Mouse (Mus musculus): ENCODE measurements around the gene Irf1. TPM values are rescaled to one million over a fixed set of nuclear protein-coding genes. Genes with fewer than 3 reads are reported as not detected.

Gene Irf1
- polyA plus RNA-seq, 1 experiment from 2014 or later, result 16.2 TPM

GRCm38 (mm10) chr11:53773087-53773486 is 3.3 kb downstream of the Irf1 start, which contains the start of gene Gm17334:
Gm17334 (minus strand) TSS chr11:53773187.
- 83% methylated on average over 5 of the region's 5 CpGs for WGBS
- Histone ChIP-seq H3K36me3 (peaks cover 27% of the 10 kb centered on the region), H3K27ac (replicated peaks) (no peak within 1 kb of the TSS), H3K4me1 (peaks cover 20% of the 10 kb centered on the region), H3K9ac (no peak within 1 kb of the TSS), H3K4me2 (replicated peaks) (no peak within 1 kb of the TSS), H3K4me3 (replicated peaks) (no peak within 1 kb of the TSS), H3K27me3 (no peaks in the 10 kb centered on the region), H3K9me3 (replicated peaks) (no peaks in the 10 kb centered on the region)
- no peak for ATAC-seq (ENCODE audit: insufficient number of reproducible peaks, low FRiP score, low TSS enrichment, low read depth)

DNA sequence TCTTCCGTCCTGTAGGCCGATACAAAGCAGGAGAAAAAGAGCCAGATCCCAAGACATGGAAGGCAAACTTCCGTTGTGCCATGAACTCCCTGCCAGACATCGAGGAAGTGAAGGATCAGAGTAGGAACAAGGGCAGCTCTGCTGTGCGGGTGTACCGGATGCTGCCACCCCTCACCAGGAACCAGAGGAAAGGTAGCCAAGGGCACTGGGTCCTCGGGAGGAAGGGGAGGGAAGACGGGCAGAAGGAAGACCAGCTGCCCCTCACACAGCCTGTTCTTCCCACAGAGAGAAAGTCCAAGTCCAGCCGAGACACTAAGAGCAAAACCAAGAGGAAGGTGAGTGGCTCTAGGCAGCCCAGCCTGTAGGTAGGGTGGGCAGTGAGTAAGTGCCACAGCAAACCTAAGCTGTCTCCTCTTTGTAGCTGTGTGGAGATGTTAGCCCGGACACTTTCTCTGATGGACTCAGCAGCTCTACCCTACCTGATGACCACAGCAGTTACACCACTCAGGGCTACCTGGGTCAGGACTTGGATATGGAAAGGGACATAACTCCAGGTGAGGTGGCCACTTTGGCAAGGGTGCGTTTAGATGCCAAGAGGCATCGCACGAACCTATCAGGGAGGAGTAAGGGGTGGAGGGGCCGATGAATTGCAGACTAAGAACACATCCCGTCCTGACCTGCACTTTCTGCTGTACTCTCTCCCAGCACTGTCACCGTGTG is 4.0 kb downstream of the Irf1 start:
- WGBS, result 87% methylated on average over 16 of the region's 16 CpGs
- no peak for ATAC-seq (ENCODE audit: insufficient number of reproducible peaks, low FRiP score, low TSS enrichment, low read depth)

GRCm38 (mm10) chr11:53774659-53775255 is 4.9 kb downstream of the Irf1 start:
- no peak for ATAC-seq (ENCODE audit: insufficient number of reproducible peaks, low FRiP score, low TSS enrichment, low read depth)
- Histone ChIP-seq H3K27ac (replicated peaks) (no peak overlapping the region), H3K9ac (no peak overlapping the region), H3K4me2 (replicated peaks) (no peak overlapping the region), H3K4me3 (replicated peaks) (no peak overlapping the region), H3K4me1 (peaks cover 16% of the 10 kb centered on the region), H3K36me3 (peaks cover 27% of the 10 kb centered on the region), H3K27me3 (no peaks in the 10 kb centered on the region), H3K9me3 (replicated peaks) (no peaks in the 10 kb centered on the region)
- 79% methylated on average over 13 of the region's 13 CpGs for WGBS

More for the DNA sequence above, 4.0 kb downstream of the Irf1 start:
- Histone ChIP-seq H3K4me3 (replicated peaks) (no peak overlapping the region), H3K9ac (no peak overlapping the region), H3K27me3 (no peaks in the 10 kb centered on the region), H3K36me3 (peaks cover 27% of the 10 kb centered on the region), H3K4me2 (replicated peaks) (no peak overlapping the region), H3K27ac (replicated peaks) (no peak overlapping the region), H3K4me1 (peaks cover 20% of the 10 kb centered on the region), H3K9me3 (replicated peaks) (no peaks in the 10 kb centered on the region)

- no peak for ATAC-seq (ENCODE audit: insufficient number of reproducible peaks, low FRiP score, low TSS enrichment, low read depth)
- H3K27ac ChIP-seq (replicated peaks), result no peak overlapping the region
These were observed 7.9 kb downstream of the Irf1 start for GRCm38 (mm10) chr11:53777736-53778135.

GRCm38 (mm10) chr11:53778455-53778854 is 8.6 kb downstream of the Irf1 start:
- WGBS, result 79% methylated on average over 5 of the region's 5 CpGs
- H3K9ac ChIP-seq, result no peak overlapping the region

More at GRCm38 (mm10) chr11:53777736-53778135, 7.9 kb downstream of the Irf1 start:
- Histone ChIP-seq H3K9ac (no peak overlapping the region), H3K4me2 (replicated peaks) (no peak overlapping the region), H3K9me3 (replicated peaks) (no peaks in the 10 kb centered on the region), H3K4me1 (peaks cover 9% of the 10 kb centered on the region; the same call in 1 of the 2 replicates), H3K4me3 (replicated peaks) (no peak overlapping the region), H3K36me3 (peaks cover 27% of the 10 kb centered on the region), H3K27me3 (no peaks in the 10 kb centered on the region)
- WGBS, result 61% methylated on average over 5 of the region's 5 CpGs

DNA sequence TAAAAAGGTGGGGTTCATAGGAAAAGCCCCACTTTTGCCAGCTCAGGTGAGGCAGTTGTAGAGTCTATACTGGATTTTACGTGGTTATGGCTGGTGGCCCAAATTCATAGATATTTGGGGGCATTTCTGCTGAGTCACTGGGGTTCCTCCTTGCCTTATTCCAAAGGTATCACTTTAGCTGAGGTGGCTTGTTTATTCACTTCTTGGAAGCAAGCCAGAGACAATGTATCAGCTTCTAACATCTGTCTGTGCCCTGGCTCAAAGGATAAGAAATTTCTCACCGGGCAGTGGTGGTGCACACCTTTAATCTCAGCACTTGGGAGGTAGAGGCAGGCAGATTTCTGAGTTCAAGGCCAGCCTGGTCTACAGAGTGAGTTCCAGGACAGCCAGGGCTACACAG is 10.0 kb downstream of the Irf1 start:
- peaks cover 13% of the 10 kb centered on the region for H3K36me3 ChIP-seq
- H3K4me1 ChIP-seq, result peaks cover 9% of the 10 kb centered on the region; the same call in 1 of the 2 replicates
- no peaks in the 10 kb centered on the region for H3K27me3 ChIP-seq
- ATAC-seq (ENCODE audit: insufficient number of reproducible peaks, low FRiP score, low TSS enrichment, low read depth), result no peak
- H3K4me3 ChIP-seq (replicated peaks), result no peak overlapping the region
- no peaks in the 10 kb centered on the region for H3K9me3 ChIP-seq (replicated peaks)
- WGBS, result 74% methylated on average over 2 of the region's 2 CpGs
- H3K27ac ChIP-seq (replicated peaks), result no peak overlapping the region
- H3K4me2 ChIP-seq (replicated peaks), result no peak overlapping the region
- no peak overlapping the region for H3K9ac ChIP-seq

More at GRCm38 (mm10) chr11:53778455-53778854, 8.6 kb downstream of the Irf1 start:
- H3K36me3 ChIP-seq, result peaks cover 23% of the 10 kb centered on the region
- no peak overlapping the region for H3K4me2 ChIP-seq (replicated peaks)
- no peak for ATAC-seq (ENCODE audit: insufficient number of reproducible peaks, low FRiP score, low TSS enrichment, low read depth)
- no peaks in the 10 kb centered on the region for H3K27me3 ChIP-seq
- H3K9me3 ChIP-seq (replicated peaks), result no peaks in the 10 kb centered on the region
- H3K27ac ChIP-seq (replicated peaks), result no peak overlapping the region
- H3K4me3 ChIP-seq (replicated peaks), result no peak overlapping the region
- H3K4me1 ChIP-seq, result peaks cover 9% of the 10 kb centered on the region; the same call in 1 of the 2 replicates

DNA sequence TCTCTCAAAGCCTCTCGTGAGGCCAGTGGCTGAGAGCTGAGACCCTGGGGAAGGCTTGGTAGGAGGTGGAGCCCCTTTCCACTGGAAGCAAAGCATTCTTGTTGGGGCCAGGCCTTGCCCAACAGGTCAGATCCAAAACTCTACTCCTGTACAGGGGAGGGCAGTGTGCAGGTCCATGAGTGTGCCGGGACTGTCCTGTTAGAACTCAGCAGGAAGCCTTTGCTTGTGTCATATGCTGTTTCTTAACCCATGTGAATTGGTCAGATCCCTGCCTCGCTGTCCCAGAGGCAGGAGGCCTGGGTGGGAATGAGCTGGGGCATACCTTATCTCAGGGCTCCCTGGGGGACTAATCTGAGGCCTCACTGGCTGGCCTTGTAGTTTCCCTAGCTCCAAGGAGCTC is 10.4 kb downstream of the Irf1 start:
- Histone ChIP-seq H3K27ac (replicated peaks) (no peak overlapping the region), H3K9ac (no peak overlapping the region), H3K27me3 (no peaks in the 10 kb centered on the region), H3K4me1 (peaks cover 4% of the 10 kb centered on the region; the same call in 1 of the 2 replicates), H3K9me3 (replicated peaks) (no peaks in the 10 kb centered on the region), H3K4me3 (replicated peaks) (no peak overlapping the region), H3K36me3 (peaks cover 13% of the 10 kb centered on the region), H3K4me2 (replicated peaks) (no peak overlapping the region)
- 71% methylated on average over 3 of the region's 3 CpGs for WGBS
- ATAC-seq (ENCODE audit: insufficient number of reproducible peaks, low FRiP score, low TSS enrichment, low read depth), result no peak

- no peak overlapping the region for H3K4me3 ChIP-seq (replicated peaks)
- no peak overlapping the region for H3K27ac ChIP-seq (replicated peaks)
- H3K4me2 ChIP-seq (replicated peaks), result no peak overlapping the region
- no peaks in the 10 kb centered on the region for H3K9me3 ChIP-seq (replicated peaks)
- ATAC-seq (ENCODE audit: insufficient number of reproducible peaks, low FRiP score, low TSS enrichment, low read depth), result no peak
- H3K27me3 ChIP-seq, result no peaks in the 10 kb centered on the region
- 79% methylated on average over 4 of the region's 4 CpGs for WGBS
- peaks cover 12% of the 10 kb centered on the region for H3K36me3 ChIP-seq
- no peaks in the 10 kb centered on the region for H3K4me1 ChIP-seq
- no peak overlapping the region for H3K9ac ChIP-seq
These were observed 11.5 kb downstream of the Irf1 start for GRCm38 (mm10) chr11:53781201-53781775.

DNA sequence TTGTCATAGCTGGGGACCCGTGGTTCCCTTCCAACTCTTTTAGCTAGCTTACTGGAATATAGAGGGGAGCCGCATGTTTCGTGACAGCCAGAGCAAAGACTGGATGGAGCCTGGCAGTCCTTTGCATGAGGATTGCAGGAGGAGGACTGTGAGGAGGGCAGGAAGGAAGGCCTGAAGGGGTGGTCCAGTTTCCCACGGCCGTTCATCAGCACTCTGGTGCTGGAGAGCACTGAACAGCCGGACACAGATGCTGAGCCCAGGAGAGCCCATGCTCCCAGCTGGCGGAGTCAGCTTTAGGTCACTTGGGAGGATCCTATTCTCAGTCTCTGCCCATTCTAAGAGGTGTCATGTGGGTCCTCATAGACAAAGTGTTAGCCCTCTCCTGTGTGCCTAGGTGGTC is 12.2 kb downstream of the Irf1 start:
- Histone ChIP-seq H3K36me3 (peaks cover 5% of the 10 kb centered on the region; the same call in 1 of the 2 replicates), H3K9ac (no peak overlapping the region), H3K9me3 (replicated peaks) (no peaks in the 10 kb centered on the region), H3K4me2 (replicated peaks) (no peak overlapping the region), H3K27ac (replicated peaks) (no peak overlapping the region), H3K4me3 (replicated peaks) (no peak overlapping the region), H3K4me1 (no peaks in the 10 kb centered on the region), H3K27me3 (no peaks in the 10 kb centered on the region)
- WGBS, result 81% methylated on average over 7 of the region's 7 CpGs
- no peak for ATAC-seq (ENCODE audit: insufficient number of reproducible peaks, low FRiP score, low TSS enrichment, low read depth)

GRCm38 (mm10) chr11:53783288-53783687 is 13.5 kb downstream of the Irf1 start:
- ATAC-seq (ENCODE audit: insufficient number of reproducible peaks, low FRiP score, low TSS enrichment, low read depth), result no peak
- WGBS, result 83% methylated on average over 9 of the region's 9 CpGs
- no peak overlapping the region for H3K9ac ChIP-seq

GRCm38 (mm10) chr11:53785311-53785936 is 15.6 kb downstream of the Irf1 start:
- no peak for ATAC-seq (ENCODE audit: insufficient number of reproducible peaks, low FRiP score, low TSS enrichment, low read depth)
- 69% methylated on average over 3 of the region's 3 CpGs for WGBS

More at GRCm38 (mm10) chr11:53783288-53783687, 13.5 kb downstream of the Irf1 start:
- no peaks in the 10 kb centered on the region for H3K36me3 ChIP-seq
- H3K4me1 ChIP-seq, result no peaks in the 10 kb centered on the region
- H3K27ac ChIP-seq (replicated peaks), result no peak overlapping the region
- H3K4me3 ChIP-seq (replicated peaks), result no peak overlapping the region
- no peaks in the 10 kb centered on the region for H3K9me3 ChIP-seq (replicated peaks)
- no peak overlapping the region for H3K4me2 ChIP-seq (replicated peaks)
- H3K27me3 ChIP-seq, result no peaks in the 10 kb centered on the region

More at GRCm38 (mm10) chr11:53785311-53785936, 15.6 kb downstream of the Irf1 start:
- Histone ChIP-seq H3K27ac (replicated peaks) (no peak overlapping the region), H3K4me2 (replicated peaks) (no peak overlapping the region), H3K4me3 (replicated peaks) (no peak overlapping the region), H3K27me3 (no peaks in the 10 kb centered on the region), H3K36me3 (no peaks in the 10 kb centered on the region), H3K9me3 (replicated peaks) (no peaks in the 10 kb centered on the region), H3K9ac (no peak overlapping the region), H3K4me1 (no peaks in the 10 kb centered on the region)
